Mouse (Mus musculus) thymus, adult 2 months (tissue): Measurements from ENCODE around the gene Gbp3. TPM values are rescaled to one million over a fixed set of nuclear protein-coding genes. Genes with fewer than 3 reads are reported as not detected.

Source experiments
- DNase-seq: peaks from one replicate; pipeline ENCODE4 v3.0.0; 2021
- H3K27ac ChIP-seq: fragments of 200-500 bp; 2 replicates; pipeline ENCODE4 v1.5.1; 2012; ENCODE audit warnings: low read length, control low read depth; ENCODE audit not compliant: control insufficient read depth, insufficient read depth
- H3K27me3 ChIP-seq: fragments of 200-500 bp; 2 replicates; pipeline ENCODE4 v1.6.1; 2012; ENCODE audit warnings: mild to moderate bottlenecking, low read length, moderate library complexity, mixed read lengths; ENCODE audit not compliant: control insufficient read depth, insufficient read depth
- H3K36me3 ChIP-seq: fragments of 200-500 bp; 2 replicates; pipeline ENCODE4 v1.6.1; 2012; ENCODE audit warnings: mild to moderate bottlenecking, low read length, moderate library complexity; ENCODE audit not compliant: control insufficient read depth, insufficient read depth
- H3K4me1 ChIP-seq: fragments of 200-500 bp; replicated peaks from 2 replicates; pipeline ENCODE4 v1.6.1; 2012; ENCODE audit warnings: low read length; ENCODE audit not compliant: control insufficient read depth, insufficient read depth
- H3K4me3 ChIP-seq: fragments of 200-500 bp; 2 replicates; pipeline ENCODE4 v1.5.1; 2012; ENCODE audit warnings: mild to moderate bottlenecking, low read length, control low read depth, moderate library complexity; ENCODE audit not compliant: control insufficient read depth, insufficient read depth
- CTCF ChIP-seq: fragments of 200-500 bp; IDR thresholded peaks from 2 replicates; pipeline ENCODE4 v1.5.1; 2012; ENCODE audit warnings: mild to moderate bottlenecking, control low read depth, low read length, moderate library complexity, borderline replicate concordance; ENCODE audit not compliant: control insufficient read depth, poor library complexity, insufficient read depth; ENCODE audit errors: extremely low read depth
- POLR2A ChIP-seq: fragments of 200-500 bp; IDR thresholded peaks from 2 replicates; pipeline ENCODE4 v1.6.1; 2012; ENCODE audit warnings: mild to moderate bottlenecking, low read length, control low read depth, moderate library complexity; ENCODE audit not compliant: control insufficient read depth, poor library complexity, insufficient read depth; ENCODE audit errors: extremely low read depth
- WGBS: fragments of 180-500 bp; shearing (Covaris S2); methylation state at CpG from one replicate; pipeline ENCODE4 v1.1.7; 2018; 5-methylcytosine and 5-hydroxymethylcytosine counted together
- polyA plus RNA-seq: library from polyadenylated mRNA; depleted of rRNA; stranded (reverse); fragments of >200 nt; gene quantifications from 2 replicates; pipeline ENCODE4 v1.2.3, GENCODE M21; 2012

Gene Gbp3
- polyA plus RNA-seq, 1 experiment: 28.7 TPM

GRCm38 (mm10) chr3:142578342-142578741 is 18.5 kb downstream of the Gbp3 start:
- no peaks in the 10 kb centered on the region for H3K36me3 ChIP-seq
- H3K27me3 ChIP-seq: no peaks in the 10 kb centered on the region
- TF ChIP-seq CTCF (no peak), POLR2A (no peak)
- no peaks in the 10 kb centered on the region for H3K4me1 ChIP-seq
- no peak overlapping the region for H3K27ac ChIP-seq
- H3K4me3 ChIP-seq: no peak overlapping the region
- no peak for DNase-seq
- 74% methylated on average over 4 of the region's 4 CpGs for WGBS

DNA sequence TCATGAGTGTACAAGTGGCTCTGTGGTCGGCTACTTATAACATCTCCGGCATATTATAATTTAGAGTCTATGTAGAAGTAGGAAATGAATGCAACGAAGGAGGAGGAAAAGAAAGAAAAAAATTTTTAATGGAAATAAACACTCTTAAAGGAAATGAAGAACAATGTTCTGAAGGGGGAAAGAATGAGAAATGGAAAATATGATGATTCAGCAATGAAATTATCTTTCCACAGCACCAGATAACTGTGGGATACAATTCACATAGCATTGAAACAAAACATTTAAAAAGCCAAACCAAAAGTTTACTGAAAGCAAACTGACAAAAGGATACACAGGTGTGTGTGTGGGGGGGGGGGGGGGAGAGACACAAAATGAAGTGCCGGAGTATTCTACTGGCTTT is 23.2 kb downstream of the Gbp3 start:
- no peaks in the 10 kb centered on the region for H3K27me3 ChIP-seq
- no peak overlapping the region for H3K27ac ChIP-seq
- H3K36me3 ChIP-seq: no peaks in the 10 kb centered on the region
- H3K4me1 ChIP-seq: no peaks in the 10 kb centered on the region
- DNase-seq: no peak
- TF ChIP-seq POLR2A: no peak
- TF ChIP-seq CTCF: no peak
- no peak overlapping the region for H3K4me3 ChIP-seq
- 90% methylated on average over 4 of the region's 4 CpGs for WGBS

DNA sequence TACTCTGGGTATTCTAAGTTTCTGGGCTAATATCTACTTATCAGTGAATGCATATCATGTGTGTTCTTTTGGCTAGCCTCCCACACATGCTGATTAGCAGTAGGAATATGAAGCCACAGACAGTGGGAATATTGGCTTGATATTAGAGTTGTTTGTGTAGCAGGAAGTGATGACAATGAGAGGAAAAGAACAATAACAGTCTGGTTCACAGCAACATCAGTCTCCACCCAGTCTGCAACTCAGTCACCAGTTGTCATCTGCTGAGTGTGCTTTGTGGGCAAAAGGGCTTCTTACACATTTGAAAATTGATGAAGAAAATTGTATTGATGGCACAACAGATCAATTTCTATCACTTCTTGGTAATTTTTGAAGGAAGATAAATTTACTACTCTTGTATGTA is 27.6 kb downstream of the Gbp3 start:
- H3K27me3 ChIP-seq: no peaks in the 10 kb centered on the region
- no peaks in the 10 kb centered on the region for H3K36me3 ChIP-seq
- H3K4me3 ChIP-seq: no peak overlapping the region
- no peak for DNase-seq
- H3K27ac ChIP-seq: no peak overlapping the region
- TF ChIP-seq CTCF (no peak), POLR2A (no peak)
- no peaks in the 10 kb centered on the region for H3K4me1 ChIP-seq

DNA sequence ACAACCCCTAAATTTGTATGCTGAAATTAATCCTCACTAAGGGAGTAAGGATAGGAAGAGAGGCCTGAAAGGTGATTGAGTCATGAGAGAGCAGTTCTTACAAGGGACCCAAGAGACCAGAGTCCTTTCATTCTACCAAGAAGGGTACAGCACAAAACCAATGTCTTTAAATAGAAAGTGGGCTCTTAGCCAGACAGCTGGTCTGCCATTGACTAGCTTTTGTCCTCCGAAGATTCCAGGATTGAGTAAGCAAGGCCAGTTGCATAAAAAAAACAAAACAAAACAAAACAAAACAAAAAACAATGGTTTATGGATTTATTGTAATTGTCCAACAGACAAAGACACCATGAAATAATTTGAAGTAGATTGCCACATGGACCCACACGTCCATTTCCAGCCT is 29.1 kb downstream of the Gbp3 start:
- Histone ChIP-seq H3K4me3 (no peak overlapping the region), H3K27ac (no peak overlapping the region), H3K4me1 (no peaks in the 10 kb centered on the region), H3K36me3 (no peaks in the 10 kb centered on the region), H3K27me3 (no peaks in the 10 kb centered on the region)
- TF ChIP-seq POLR2A (no peak), CTCF (no peak)
- DNase-seq: no peak
- 88% methylated on average over 2 of the region's 2 CpGs for WGBS

GRCm38 (mm10) chr3:142590431-142591067 is 30.7 kb downstream of the Gbp3 start:
- no peak for TF ChIP-seq POLR2A
- TF ChIP-seq CTCF: no peak
- Histone ChIP-seq H3K27me3 (no peaks in the 10 kb centered on the region), H3K36me3 (no peaks in the 10 kb centered on the region), H3K4me1 (no peaks in the 10 kb centered on the region), H3K4me3 (no peak overlapping the region), H3K27ac (no peak overlapping the region)
- DNase-seq: no peak
- WGBS: 85% methylated on average over 4 of the region's 4 CpGs

GRCm38 (mm10) chr3:142594547-142594946 is 34.7 kb downstream of the Gbp3 start, which contains the start of gene Gbp2b:
TSS of gene Gbp2b (plus strand) at chr3:142594847.
- WGBS: 92% methylated on average over 1 of the region's 1 CpGs
- Histone ChIP-seq H3K4me3 (no peak within 1 kb of the TSS), H3K36me3 (no peaks in the 10 kb centered on the region), H3K27me3 (no peaks in the 10 kb centered on the region), H3K27ac (no peak within 1 kb of the TSS), H3K4me1 (no peaks in the 10 kb centered on the region)
- TF ChIP-seq CTCF: no peak
- no peak for DNase-seq

DNA sequence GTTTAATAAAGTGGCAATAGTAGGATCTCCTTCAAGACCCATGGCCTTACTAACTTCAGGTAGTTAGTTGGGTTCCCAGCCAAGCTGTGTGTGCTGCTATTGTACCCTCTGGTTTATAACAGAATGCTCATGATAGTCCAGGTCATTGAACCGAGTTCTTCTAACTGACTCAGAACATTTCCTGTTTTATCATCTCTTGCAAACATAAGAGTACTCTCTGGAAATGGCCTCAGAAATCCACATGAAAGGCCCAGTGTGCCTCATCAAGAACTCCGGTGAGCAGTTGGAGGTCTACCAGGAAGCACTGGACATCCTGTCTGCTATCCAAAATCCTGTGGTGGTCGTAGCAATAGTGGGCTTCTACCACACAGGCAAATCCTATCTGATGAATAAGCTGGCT is 38.1 kb downstream of the Gbp3 start:
- DNase-seq: no peak
- Histone ChIP-seq H3K36me3 (no peaks in the 10 kb centered on the region), H3K27me3 (no peaks in the 10 kb centered on the region), H3K4me3 (no peak overlapping the region), H3K27ac (no peak overlapping the region), H3K4me1 (no peaks in the 10 kb centered on the region)
- TF ChIP-seq CTCF (no peak), POLR2A (no peak)
- 64% methylated on average over 3 of the region's 3 CpGs for WGBS
